Mouse (Mus musculus) midbrain, embryonic 12.5 days (tissue): ENCODE measurements around the gene Pigp. TPM values are rescaled to one million over a fixed set of nuclear protein-coding genes. Genes with fewer than 3 reads are reported as not detected.
A peak's percentile ranks its signal among the peaks of the same experiment; 100 is the strongest.

Experiments
- ATAC-seq: fragments of 200-750 bp; cut with Nextera tagmentation; 2 replicates; pipeline ENCODE4 v1.8.0; 2017; ENCODE audit warnings: low read depth, moderate TSS enrichment, moderate library complexity; ENCODE audit not compliant: low FRiP score
- H3K27ac ChIP-seq: fragments of 300-500 bp; sonication (generic); replicated peaks from 2 replicates; pipeline ENCODE4 v1.5.1; 2016; ENCODE audit warnings: mild to moderate bottlenecking
- H3K27me3 ChIP-seq: fragments of 300-500 bp; sonication (generic); 2 replicates; pipeline ENCODE4 v1.6.1; 2016; ENCODE audit warnings: mild to moderate bottlenecking
- H3K36me3 ChIP-seq: fragments of 300-500 bp; sonication (generic); 2 replicates; pipeline ENCODE4 v1.6.1; 2016
- H3K4me1 ChIP-seq: fragments of 300-500 bp; sonication (generic); 2 replicates; pipeline ENCODE4 v1.6.1; 2016
- H3K4me2 ChIP-seq: fragments of 300-500 bp; sonication (generic); replicated peaks from 2 replicates; pipeline ENCODE4 v1.6.1; 2016; ENCODE audit warnings: mild to moderate bottlenecking, moderate library complexity
- H3K4me3 ChIP-seq: fragments of 300-500 bp; sonication (generic); 2 replicates; pipeline ENCODE4 v1.5.1; 2016; ENCODE audit warnings: mild to moderate bottlenecking
- H3K9ac ChIP-seq: fragments of 300-500 bp; sonication (generic); replicated peaks from 2 replicates; pipeline ENCODE4 v1.6.1; 2016; ENCODE audit warnings: mild to moderate bottlenecking, moderate library complexity
- H3K9me3 ChIP-seq: fragments of 300-500 bp; sonication (generic); 2 replicates; pipeline ENCODE4 v1.6.1; 2016; ENCODE audit warnings: mild to moderate bottlenecking
- WGBS: fragments of 180-500 bp; shearing (Covaris S2); methylation state at CpG from one replicate; pipeline ENCODE4 v1.1.7; 2016; 5-methylcytosine and 5-hydroxymethylcytosine counted together
- polyA plus RNA-seq: library from polyadenylated mRNA; unstranded; fragments of >200 nt; fragmentation: Nextera tagmentation; extraction: Ambion mirVana; gene quantifications from 2 replicates; pipeline ENCODE4 v1.2.1, GENCODE M21; 2016

Pigp gene
- 116 and 124 TPM in 2 replicates for polyA plus RNA-seq

GRCm38 (mm10) chr16:94371301-94371931 lies at the start of gene Pigp:
Pigp (minus strand) TSS chr16:94371842.
- Histone ChIP-seq H3K27ac (peak within 1 kb of the TSS; percentile 99), H3K4me2 (peak within 1 kb of the TSS; percentile 52), H3K27me3 (no peaks in the 10 kb centered on the region), H3K36me3 (no peaks in the 10 kb centered on the region), H3K9ac (peak within 1 kb of the TSS; percentile 95), H3K9me3 (no peaks in the 10 kb centered on the region), H3K4me3 (peak within 1 kb of the TSS; percentile 92), H3K4me1 (peaks cover 39% of the 10 kb centered on the region)
- under 1% methylated on average over 35 of the region's 43 CpGs for WGBS
- peak; percentile 85 for ATAC-seq

- Histone ChIP-seq H3K4me1 (no peaks in the 10 kb centered on the region), H3K27me3 (no peaks in the 10 kb centered on the region), H3K4me3 (no peak overlapping the region), H3K9ac (no peak overlapping the region), H3K4me2 (no peak overlapping the region), H3K36me3 (peaks cover 80% of the 10 kb centered on the region), H3K27ac (no peak overlapping the region), H3K9me3 (0 out of 2 replicates have a peak, but pooled peaks cover 5% of the 10 kb centered on the region)
- ATAC-seq, result no peak
- WGBS, result 96% methylated on average over 3 of the region's 3 CpGs
Observed at GRCm38 (mm10) chr16:94420498-94420897, 48.9 kb upstream of the Pigp start.

- no peak overlapping the region for H3K9ac ChIP-seq
- H3K4me2 ChIP-seq, result no peak overlapping the region
- H3K27ac ChIP-seq, result no peak overlapping the region
- H3K9me3 ChIP-seq, result no peaks in the 10 kb centered on the region
- peaks cover 71% of the 10 kb centered on the region for H3K36me3 ChIP-seq
- H3K4me1 ChIP-seq, result no peaks in the 10 kb centered on the region
- no peak overlapping the region for H3K4me3 ChIP-seq
- no peaks in the 10 kb centered on the region for H3K27me3 ChIP-seq
- 96% methylated on average over 6 of the region's 6 CpGs for WGBS
- ATAC-seq, result no peak
Observed at GRCm38 (mm10) chr16:94414151-94414550, 42.5 kb upstream of the Pigp start.

- Histone ChIP-seq H3K4me1 (no peaks in the 10 kb centered on the region), H3K27ac (no peak overlapping the region), H3K4me2 (no peak overlapping the region), H3K9ac (no peak overlapping the region), H3K4me3 (no peak overlapping the region), H3K36me3 (peaks cover 61% of the 10 kb centered on the region), H3K9me3 (no peaks in the 10 kb centered on the region), H3K27me3 (no peaks in the 10 kb centered on the region)
- WGBS, result 89% methylated on average over 4 of the region's 4 CpGs
- no peak for ATAC-seq
Observed at GRCm38 (mm10) chr16:94412760-94413159, 41.1 kb upstream of the Pigp start.

GRCm38 (mm10) chr16:94412198-94412597 lies 40.6 kb upstream of the Pigp start:
- Histone ChIP-seq H3K36me3 (peaks cover 58% of the 10 kb centered on the region), H3K27me3 (no peaks in the 10 kb centered on the region), H3K27ac (no peak overlapping the region), H3K9me3 (no peaks in the 10 kb centered on the region), H3K4me2 (no peak overlapping the region), H3K4me3 (no peak overlapping the region), H3K4me1 (no peaks in the 10 kb centered on the region), H3K9ac (no peak overlapping the region)
- no peak for ATAC-seq
- 92% methylated on average over 2 of the region's 2 CpGs for WGBS

- Histone ChIP-seq H3K9ac (no peak overlapping the region), H3K4me2 (no peak overlapping the region), H3K9me3 (no peaks in the 10 kb centered on the region), H3K36me3 (peaks cover 61% of the 10 kb centered on the region), H3K27ac (no peak overlapping the region), H3K4me1 (no peaks in the 10 kb centered on the region), H3K27me3 (no peaks in the 10 kb centered on the region), H3K4me3 (no peak overlapping the region)
- ATAC-seq, result no peak
- WGBS, result 92% methylated on average over 3 of the region's 3 CpGs
Observed at GRCm38 (mm10) chr16:94411287-94411686, 39.6 kb upstream of the Pigp start.

- ATAC-seq, result no peak; the same call in 1 of the 2 replicates
- no peaks in the 10 kb centered on the region for H3K4me1 ChIP-seq
- no peaks in the 10 kb centered on the region for H3K9me3 ChIP-seq
- no peak overlapping the region for H3K4me2 ChIP-seq
- H3K27ac ChIP-seq, result no peak overlapping the region
- no peak overlapping the region for H3K4me3 ChIP-seq
- 87% methylated on average over 4 of the region's 4 CpGs for WGBS
- no peak overlapping the region for H3K9ac ChIP-seq
- no peaks in the 10 kb centered on the region for H3K27me3 ChIP-seq
- peaks cover 24% of the 10 kb centered on the region; the same call in 1 of the 2 replicates for H3K36me3 ChIP-seq
Observed at GRCm38 (mm10) chr16:94402185-94402584, 30.5 kb upstream of the Pigp start.

GRCm38 (mm10) chr16:94401636-94402035 lies 30.0 kb upstream of the Pigp start:
- Histone ChIP-seq H3K9me3 (no peaks in the 10 kb centered on the region), H3K4me2 (no peak overlapping the region), H3K4me1 (no peaks in the 10 kb centered on the region), H3K4me3 (no peak overlapping the region), H3K9ac (no peak overlapping the region), H3K27ac (no peak overlapping the region), H3K27me3 (no peaks in the 10 kb centered on the region), H3K36me3 (peaks cover 19% of the 10 kb centered on the region; the same call in 1 of the 2 replicates)
- ATAC-seq, result no peak
- 39% methylated on average over 2 of the region's 2 CpGs for WGBS

- H3K4me3 ChIP-seq, result no peak overlapping the region
- H3K36me3 ChIP-seq, result peaks cover 19% of the 10 kb centered on the region
- no peaks in the 10 kb centered on the region for H3K4me1 ChIP-seq
- no peak overlapping the region for H3K4me2 ChIP-seq
- no peak overlapping the region for H3K27ac ChIP-seq
- no peaks in the 10 kb centered on the region for H3K27me3 ChIP-seq
- ATAC-seq, result no peak
- WGBS, result 92% methylated on average over 2 of the region's 2 CpGs
- H3K9ac ChIP-seq, result no peak overlapping the region
- H3K9me3 ChIP-seq, result no peaks in the 10 kb centered on the region
Observed at GRCm38 (mm10) chr16:94399141-94399540, 27.5 kb upstream of the Pigp start.

GRCm38 (mm10) chr16:94396641-94397040 lies 25.0 kb upstream of the Pigp start:
- Histone ChIP-seq H3K4me3 (no peak overlapping the region), H3K4me2 (no peak overlapping the region), H3K9ac (no peak overlapping the region), H3K27me3 (no peaks in the 10 kb centered on the region), H3K36me3 (peaks cover 15% of the 10 kb centered on the region), H3K4me1 (no peaks in the 10 kb centered on the region), H3K27ac (no peak overlapping the region), H3K9me3 (no peaks in the 10 kb centered on the region)
- WGBS, result 82% methylated on average over 7 of the region's 7 CpGs
- ATAC-seq, result no peak

GRCm38 (mm10) chr16:94395051-94395450 lies 23.4 kb upstream of the Pigp start:
- Histone ChIP-seq H3K9me3 (no peaks in the 10 kb centered on the region), H3K36me3 (peaks cover 15% of the 10 kb centered on the region), H3K4me1 (no peaks in the 10 kb centered on the region), H3K27ac (no peak overlapping the region), H3K27me3 (no peaks in the 10 kb centered on the region), H3K4me3 (no peak overlapping the region), H3K4me2 (no peak overlapping the region), H3K9ac (no peak overlapping the region)
- no peak for ATAC-seq
- 80% methylated on average over 3 of the region's 3 CpGs for WGBS

GRCm38 (mm10) chr16:94392299-94392698 lies 20.7 kb upstream of the Pigp start:
- Histone ChIP-seq H3K27ac (no peak overlapping the region), H3K4me2 (no peak overlapping the region), H3K4me1 (no peaks in the 10 kb centered on the region), H3K36me3 (peaks cover 20% of the 10 kb centered on the region), H3K9ac (no peak overlapping the region), H3K4me3 (no peak overlapping the region), H3K9me3 (no peaks in the 10 kb centered on the region), H3K27me3 (no peaks in the 10 kb centered on the region)
- WGBS, result 87% methylated on average over 4 of the region's 4 CpGs
- no peak for ATAC-seq

- no peak overlapping the region for H3K4me2 ChIP-seq
- no peak overlapping the region for H3K27ac ChIP-seq
- WGBS, result 94% methylated on average over 7 of the region's 7 CpGs
- no peak overlapping the region for H3K9ac ChIP-seq
- no peak for ATAC-seq
- H3K27me3 ChIP-seq, result no peaks in the 10 kb centered on the region
- peaks cover 8% of the 10 kb centered on the region; the same call in 1 of the 2 replicates for H3K4me1 ChIP-seq
- 0 out of 2 replicates have a peak, but pooled peaks cover 4% of the 10 kb centered on the region for H3K36me3 ChIP-seq
- H3K9me3 ChIP-seq, result no peaks in the 10 kb centered on the region
- H3K4me3 ChIP-seq, result no peak overlapping the region
Observed at GRCm38 (mm10) chr16:94387690-94388089, 16.0 kb upstream of the Pigp start.
